Mouse (Mus musculus) hematopoietic stem cell, adult 5-6 weeks (primary cell): ENCODE results near the gene 1190005I06Rik. TPM values are rescaled to one million over a fixed set of nuclear protein-coding genes. Genes with fewer than 3 reads are reported as not detected.

ENCODE experiments used
- ATAC-seq, 2 experiments: fragments of 125-278 bp in 1 of 2; replicated peaks in 1 of 2; 2 replicates each; pipeline ENCODE4 v1.8.0; 2016 to 2017; ENCODE audit warnings: inconsistent platforms in 2 of 2, mild to moderate bottlenecking in 2 of 2, moderate number of reproducible peaks in 2 of 2, low read depth in 1 of 2, moderate TSS enrichment in 1 of 2; ENCODE audit not compliant: low FRiP score in 2 of 2, poor library complexity in 2 of 2, severe bottlenecking in 2 of 2, insufficient read depth in 1 of 2, low TSS enrichment in 1 of 2
- total RNA-seq: library from RNA; stranded (forward); fragments of 172-1452, 232-1000 nt; gene quantifications from 2 replicates; pipeline ENCODE4 v1.2.3, GENCODE M21; 2017

The 1190005I06Rik gene
- total RNA-seq, 1 experiment from 2014 or later: not detected

DNA sequence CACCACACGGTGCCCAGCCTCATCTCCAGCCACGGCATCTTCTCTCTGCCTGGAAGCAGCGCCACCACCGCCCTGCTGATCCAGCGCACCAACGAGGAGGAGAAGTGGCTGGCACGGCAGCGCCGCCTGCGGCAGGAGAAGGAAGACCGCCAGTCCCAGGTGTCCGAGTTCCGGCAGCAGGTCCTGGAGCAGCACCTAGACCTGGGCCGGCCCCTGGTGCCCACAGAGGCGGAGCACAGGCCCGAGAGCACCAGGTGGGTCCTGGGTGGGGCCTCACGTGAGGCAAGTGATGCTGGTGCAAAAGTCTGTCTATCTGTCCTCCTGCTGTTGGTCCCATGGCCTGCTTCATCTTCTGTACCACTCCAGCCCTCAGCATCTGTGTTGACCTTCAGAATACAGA is 78.3 kb downstream of the 1190005I06Rik start:
- ATAC-seq: no peak

DNA sequence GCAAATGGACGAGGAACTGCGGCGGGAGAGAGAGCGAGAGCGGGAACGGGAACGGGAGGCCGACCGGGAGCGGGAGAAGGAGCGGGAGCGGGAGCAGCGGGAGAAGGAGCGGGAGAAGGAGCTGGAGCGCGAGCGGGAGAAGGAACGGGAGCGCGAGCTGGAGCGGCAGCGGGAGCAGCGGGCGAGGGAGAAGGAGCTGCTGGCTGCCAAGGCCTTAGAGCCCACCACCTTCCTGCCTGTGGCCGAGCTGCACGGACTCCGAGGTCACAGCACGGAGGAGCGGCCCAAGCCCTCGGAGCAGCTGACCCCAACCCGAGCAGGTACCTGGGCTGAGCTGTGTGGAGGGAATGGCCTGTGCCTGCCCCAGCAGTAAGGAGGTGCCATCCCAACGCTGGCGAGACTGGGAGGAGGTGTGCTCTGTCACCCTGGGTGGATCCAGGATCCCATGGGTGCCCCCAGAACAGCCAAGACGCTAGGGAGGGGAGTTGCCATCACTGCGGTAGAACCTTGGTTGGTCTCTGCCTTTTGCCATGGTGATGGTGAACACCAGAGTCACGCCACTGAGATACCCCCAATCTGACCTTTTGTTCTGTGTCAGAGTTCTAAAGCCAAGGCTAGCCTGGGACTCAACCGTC is 79.2 kb downstream of the 1190005I06Rik start:
- no peak for ATAC-seq

DNA sequence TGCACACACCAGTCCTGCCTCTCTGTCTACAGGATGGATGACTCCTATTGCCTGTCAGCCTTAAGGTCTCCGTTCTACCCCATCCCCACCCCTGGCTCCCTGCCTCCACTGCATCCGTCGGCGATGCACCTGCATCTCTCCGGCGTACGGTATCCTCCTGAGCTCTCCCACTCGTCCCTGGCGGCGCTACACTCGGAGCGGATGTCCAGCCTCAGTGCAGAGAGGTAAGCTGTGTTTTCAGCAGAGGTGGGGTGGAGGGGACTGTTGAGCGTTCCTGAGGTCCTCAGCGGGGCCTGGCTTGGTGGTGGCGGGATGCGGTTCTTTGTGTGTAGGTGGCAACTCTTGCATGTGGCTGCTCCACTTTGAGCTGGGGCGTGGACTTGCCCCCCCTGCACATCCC is 79.7 kb downstream of the 1190005I06Rik start:
- no peak for ATAC-seq

DNA sequence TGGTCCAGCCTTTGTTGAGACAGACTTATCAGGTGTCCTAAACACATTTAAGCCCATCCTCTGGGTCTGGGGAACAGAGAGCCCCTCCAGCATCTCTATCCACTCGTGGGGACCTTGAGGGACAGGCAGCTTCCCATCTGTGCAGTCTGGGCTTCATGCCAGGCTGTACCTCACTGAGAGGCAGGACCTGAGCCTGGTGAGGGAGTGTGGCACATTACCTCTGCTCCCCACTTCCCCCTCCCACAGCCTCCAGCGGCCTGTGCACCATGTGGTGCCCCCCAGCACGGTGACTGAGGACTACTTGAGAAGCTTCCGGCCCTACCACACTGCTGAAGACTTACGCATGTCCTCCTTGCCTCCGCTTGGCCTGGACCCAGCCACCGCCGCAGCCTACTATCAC is 80.8 kb downstream of the 1190005I06Rik start:
- peak; percentile 20 to 27; a peak in 3 of 4 replicates for ATAC-seq

DNA sequence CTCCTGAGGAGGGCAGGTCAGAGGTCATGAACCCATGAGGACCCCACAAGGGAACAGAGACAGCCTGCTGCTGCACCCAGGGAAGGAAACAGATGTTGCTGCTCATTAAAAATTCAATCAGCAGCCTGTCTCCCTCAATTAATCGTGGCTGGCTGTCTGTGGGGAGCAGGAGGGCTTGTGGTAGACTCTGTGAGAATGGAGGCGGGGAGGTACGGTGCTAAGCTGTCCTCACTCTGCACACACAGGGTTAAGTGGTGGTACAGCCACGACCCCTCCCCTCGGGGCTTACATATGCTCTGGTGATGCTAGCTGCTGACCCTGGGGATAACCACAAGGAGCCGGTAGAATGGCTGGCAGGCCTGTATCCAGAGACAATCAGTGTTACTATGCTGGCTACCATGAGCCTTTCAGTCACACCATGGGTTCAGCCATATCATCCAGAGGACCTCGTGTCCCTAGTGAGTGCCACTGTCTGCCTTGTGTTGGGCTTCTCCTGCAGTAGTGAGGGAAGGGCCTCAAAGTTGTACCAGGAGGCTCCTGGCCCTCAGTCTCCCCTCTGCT is 82.2 kb downstream of the 1190005I06Rik start:
- ATAC-seq: no peak

DNA sequence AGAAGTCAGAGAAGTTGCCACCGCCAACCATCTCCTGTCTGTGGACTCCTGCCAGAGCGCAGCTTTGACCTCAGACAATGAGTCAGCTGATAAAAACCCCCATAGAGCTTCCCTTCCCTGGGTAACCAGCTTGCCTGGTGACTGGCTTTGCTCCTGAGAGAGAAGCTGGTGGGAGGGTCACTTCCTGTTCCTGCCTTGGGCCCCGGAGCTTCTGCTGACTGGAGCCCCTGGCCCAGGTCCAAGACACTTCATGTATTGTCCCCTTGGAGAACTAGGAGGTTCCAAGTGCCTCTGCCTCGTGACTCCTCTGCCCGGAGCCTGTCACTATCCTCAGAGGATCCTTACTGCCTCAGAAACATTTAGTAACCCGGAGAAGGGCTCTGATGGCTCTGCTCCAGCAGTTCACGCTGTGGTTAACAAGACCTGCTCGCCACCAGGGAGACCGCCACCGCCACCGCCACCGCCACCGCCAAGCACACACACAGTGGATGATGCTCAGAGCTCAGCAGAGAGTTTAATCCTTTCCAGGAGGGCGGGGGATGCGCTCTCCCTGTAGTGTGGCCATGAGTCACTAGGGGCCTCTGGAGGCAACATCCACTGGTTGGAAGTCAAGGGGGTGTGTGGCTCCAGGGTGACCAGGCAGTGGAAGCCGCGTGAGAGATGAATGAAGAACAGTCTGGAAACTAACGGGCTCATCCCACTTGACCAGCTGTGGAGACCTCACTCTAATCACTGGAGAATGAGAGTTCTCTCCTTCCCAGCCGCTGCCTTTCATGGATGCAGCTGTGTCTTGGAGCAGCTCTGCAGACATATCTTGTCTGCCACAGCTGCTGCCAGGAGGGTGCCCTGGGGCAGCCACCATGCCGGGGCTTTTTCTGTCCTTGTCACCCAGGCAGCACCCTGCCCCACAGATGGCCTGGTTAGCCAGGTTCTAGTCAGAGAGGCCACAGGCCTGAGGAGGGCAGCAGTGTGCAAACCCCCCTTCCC is 83.3 kb downstream of the 1190005I06Rik start:
- peak; percentile 82 to 86 for ATAC-seq

DNA sequence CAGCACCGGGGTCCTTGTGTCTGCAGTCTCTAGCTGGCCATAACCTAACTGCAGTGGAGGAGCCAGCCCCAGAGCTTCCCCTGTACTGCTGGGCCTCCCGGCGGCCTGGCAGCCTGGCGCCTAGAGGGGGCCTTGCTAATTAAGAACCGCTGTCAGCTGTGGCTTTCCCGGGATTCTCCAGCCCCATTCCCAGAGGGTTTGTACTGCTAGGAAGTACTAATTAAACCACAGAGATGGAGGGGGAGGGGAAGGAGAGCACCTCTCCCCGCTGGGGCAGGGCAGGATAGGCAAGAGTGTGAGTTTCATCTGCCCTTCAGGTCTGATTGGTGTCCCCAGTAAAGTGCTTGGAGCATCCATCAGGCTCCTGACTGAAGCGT is 84.1 kb downstream of the 1190005I06Rik start:
- no peak for ATAC-seq

DNA sequence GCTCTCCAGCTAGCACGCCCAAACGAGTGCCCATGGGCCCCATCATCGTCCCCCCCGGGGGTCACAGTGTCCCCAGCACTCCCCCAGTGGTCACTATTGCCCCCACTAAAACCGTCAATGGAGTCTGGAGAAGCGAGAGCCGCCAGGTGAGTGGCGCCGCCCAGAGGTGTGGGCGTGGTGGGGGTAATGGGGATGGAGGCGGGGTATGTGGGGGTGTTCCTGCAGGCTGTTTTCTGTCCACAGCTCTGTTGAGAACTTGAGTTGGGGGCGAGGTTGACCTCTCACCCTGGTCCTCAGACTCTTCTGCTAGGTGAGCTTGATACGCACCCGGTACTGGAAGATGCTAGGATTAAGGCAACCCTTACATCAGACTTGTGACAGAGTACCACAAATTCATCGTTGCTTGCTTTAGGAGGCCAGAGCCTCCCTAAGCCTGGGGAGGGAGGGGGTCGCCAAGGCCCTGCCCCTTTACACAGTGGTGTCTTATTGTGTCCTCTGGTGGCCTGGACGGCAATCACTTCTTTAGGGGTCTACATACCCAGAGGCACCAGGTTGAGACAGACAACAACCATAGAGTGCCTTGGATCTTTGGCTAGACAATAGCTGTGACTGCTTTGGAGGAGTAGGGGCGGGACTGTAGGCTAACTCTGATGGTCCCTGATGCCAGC is 84.6 kb downstream of the 1190005I06Rik start:
- no peak for ATAC-seq

DNA sequence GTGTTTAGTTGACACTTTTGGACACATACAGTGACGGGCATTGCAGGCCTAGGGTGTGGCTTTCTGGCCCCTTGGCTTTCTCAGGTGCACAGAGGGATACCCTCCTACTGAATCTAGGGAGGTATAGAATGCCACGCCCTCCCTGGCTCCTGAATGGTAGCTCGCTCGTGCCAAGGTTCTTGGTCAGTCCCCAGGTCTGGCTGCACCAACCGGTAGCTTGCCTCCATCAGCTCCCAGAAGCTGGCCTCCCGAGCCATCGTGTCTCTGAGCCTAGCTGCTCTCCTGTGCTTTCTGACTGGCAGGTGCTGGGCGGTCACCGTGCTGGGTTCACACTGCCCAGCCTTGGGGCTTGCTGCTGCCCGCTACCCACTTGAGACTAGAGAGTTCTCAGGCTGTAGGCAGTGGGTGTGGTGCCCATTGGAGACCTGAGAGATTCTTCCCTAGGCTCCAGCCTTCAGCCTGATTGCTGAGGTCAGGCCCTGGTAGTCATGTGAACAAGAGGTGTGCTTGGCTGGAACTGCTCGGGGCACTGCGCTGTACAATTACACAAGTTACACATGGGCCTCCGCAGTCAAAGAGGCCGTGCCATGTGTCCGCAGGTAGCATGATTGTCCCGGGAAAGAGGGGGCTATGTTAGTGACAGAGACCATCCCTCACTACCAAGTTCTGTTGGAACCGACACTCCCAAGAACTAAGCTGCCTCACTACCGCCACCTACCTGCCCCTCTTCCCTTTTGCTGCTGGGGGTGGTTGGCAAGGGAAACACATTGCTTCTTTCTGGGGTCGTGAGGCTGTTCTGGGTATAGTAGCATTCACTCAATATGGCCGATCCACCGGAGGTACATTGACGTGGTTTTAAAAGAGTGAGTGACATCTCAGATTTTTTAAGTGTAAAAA is 85.6 kb downstream of the 1190005I06Rik start:
- no peak for ATAC-seq

DNA sequence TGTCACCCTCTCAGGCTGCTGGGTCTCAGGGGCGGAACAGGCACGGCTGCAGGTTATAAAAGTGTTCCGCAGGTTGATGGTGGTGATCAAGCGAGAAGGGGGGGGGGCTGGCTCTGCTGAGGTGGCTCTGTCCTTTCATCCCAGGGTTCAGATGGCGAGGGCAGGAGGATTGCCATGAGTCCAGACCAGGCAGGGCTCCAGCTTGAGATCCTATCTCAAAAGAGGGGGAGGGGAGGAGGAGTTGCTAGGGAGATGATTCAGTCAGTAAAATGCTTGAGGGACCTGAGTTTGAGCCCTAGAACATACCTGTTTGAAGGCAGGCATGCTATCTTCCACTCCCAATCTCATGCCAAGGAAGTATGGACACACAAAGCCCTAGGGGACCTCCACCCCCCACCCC is 86.9 kb downstream of the 1190005I06Rik start:
- no peak for ATAC-seq

DNA sequence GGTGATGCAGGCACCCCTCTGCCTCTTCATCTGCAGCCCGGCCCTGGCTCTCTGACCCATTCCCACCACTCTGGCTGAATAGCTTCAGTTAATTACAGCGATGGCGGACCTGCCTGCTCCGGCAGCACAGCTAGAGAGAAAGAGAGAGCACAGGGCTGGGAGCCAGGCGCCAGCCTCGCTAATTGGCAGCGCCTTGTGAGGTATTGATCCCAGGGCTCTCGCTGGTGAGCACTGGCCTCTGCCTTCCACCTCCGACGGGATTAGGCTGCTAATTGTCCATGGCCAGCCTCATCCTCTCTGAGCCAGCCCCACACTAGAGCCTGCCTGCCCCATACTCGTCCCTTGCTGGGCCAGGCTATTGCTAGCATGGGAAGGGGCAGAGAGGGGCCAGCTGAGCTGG is 87.8 kb downstream of the 1190005I06Rik start:
- no peak for ATAC-seq

Other genes with a start within 250 kb of the 1190005I06Rik start
- 24.0 and 46.7 TPM in 2 replicates for gene Gins2, start 58.3 kb downstream of the 1190005I06Rik start, total RNA-seq
- not detected in 2 replicates for gene Gm27021, start 20.4 kb upstream of the 1190005I06Rik start, total RNA-seq
- gene Cox4i1, start 20.6 kb upstream of the 1190005I06Rik start, total RNA-seq: 291 and 395 TPM in 2 replicates
- gene Emc8, start 20.9 kb upstream of the 1190005I06Rik start, total RNA-seq: 34.8 and 40.2 TPM in 2 replicates
- gene Irf8, start 88.7 kb upstream of the 1190005I06Rik start, total RNA-seq: 18.7 and 31.0 TPM in 2 replicates